Mouse (Mus musculus): Measurements from ENCODE around the gene Selp. TPM values are rescaled to one million over a fixed set of nuclear protein-coding genes. Genes with fewer than 3 reads are reported as not detected.

Gene Selp
- total RNA-seq, 2 experiments from 2014 or later, result 1.2 to 2.5 TPM

DNA sequence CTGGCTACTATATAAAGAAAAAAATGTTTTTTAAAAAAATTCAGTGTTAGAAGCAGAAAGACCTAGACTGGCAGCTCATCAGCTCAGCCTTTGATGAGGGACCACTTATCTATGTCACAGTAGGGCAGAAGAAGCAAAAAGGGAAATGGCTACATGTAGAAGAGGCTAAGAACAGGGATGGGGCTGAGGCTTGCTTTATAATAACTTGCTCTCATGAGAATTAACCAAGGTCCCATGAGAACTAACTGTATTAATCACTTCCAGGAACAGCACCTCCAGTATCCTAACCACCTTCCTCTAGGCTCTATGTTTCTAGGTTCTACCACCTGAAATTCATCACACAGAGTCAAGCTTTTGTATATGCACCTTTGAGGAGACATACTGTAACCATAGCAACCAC is 61.8 kb downstream of the Selp start:
- no peak for DNase-seq (ENCODE audit: low spot score in 2 of 2)

- DNase-seq (ENCODE audit: low spot score in 2 of 2), result no peak
These were observed 63.4 kb downstream of the Selp start for GRCm38 (mm10) chr1:164178429-164178828.

DNA sequence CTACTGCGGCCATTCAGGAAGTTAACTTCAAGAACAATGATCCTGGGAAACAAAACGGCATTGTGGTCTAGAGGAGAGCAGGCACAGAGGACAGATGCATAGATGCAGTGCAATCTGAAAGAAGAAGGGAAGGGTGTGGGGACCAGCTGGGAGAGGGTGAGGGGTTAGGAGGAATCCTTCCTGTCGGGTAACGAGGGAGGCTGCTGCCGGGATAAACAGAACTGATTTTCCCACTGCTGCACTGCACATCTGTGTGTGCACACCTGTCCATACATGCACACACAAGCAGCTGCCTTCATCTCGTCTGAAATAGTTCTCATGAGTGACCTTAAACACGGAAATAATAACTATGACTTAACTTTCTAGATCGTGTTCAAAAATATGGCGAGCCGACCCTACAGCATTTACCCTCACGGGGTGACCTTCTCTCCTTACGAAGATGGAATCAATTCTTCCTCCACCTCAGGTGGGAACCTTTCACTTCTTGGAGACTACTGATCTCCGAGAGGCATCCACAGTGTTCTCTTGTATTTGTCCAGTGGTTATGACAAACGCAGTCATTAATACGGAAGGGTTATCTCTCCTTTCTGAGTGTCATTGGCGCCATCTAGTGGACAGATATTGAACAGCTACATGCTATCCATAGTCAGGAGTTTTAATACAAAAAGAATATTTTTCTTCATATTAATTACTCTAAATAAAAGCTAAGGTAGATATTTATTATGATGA is 69.2 kb downstream of the Selp start:
- DNase-seq (ENCODE audit: low spot score in 2 of 2), result peak in 1 of 2 experiments; percentile 32

DNA sequence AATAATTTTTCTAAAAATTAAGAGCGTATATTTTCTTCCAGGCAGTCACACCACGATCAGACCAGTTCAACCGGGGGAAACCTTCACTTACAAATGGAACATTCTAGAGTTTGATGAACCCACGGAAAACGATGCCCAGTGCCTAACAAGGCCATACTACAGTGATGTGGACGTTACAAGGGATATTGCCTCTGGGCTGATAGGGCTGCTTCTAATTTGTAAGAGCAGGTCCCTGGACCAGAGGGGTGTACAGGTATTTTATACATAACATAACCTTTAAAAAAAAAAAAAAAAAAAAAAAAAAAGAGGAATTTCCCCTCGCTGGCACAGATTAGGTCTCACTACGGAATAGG is 69.8 kb downstream of the Selp start:
- no peak for DNase-seq (ENCODE audit: low spot score in 2 of 2)

GRCm38 (mm10) chr1:164185316-164185715 is 70.3 kb downstream of the Selp start:
- no peak for DNase-seq (ENCODE audit: low spot score in 2 of 2)

DNA sequence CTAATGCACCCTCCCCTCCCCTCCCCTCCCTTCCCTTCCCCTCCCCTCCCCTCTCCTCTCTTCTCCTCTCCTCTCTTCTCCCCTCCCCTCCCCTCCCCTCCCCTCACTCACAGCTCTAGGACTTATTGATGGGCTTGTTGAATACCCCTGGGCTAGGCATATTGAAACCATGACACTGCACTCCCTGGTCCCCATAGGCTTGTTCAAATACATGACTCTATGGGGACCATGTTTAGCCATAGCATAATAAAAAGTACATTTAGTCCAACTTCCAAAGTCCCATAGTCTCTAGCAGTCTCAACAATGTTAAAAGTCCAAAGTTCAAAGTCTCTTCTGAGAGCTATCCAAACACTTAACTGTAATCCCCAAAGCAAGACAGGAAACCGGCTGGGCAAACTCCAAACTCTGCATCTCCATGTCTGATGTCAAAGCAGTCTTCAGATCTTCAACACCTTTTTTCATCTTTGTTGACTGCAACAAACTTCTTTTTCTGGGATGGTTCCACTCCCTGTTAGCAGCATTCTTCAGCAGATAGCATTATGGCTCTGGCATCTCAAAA is 72.0 kb downstream of the Selp start:
- DNase-seq (ENCODE audit: low spot score in 2 of 2), result no peak

DNA sequence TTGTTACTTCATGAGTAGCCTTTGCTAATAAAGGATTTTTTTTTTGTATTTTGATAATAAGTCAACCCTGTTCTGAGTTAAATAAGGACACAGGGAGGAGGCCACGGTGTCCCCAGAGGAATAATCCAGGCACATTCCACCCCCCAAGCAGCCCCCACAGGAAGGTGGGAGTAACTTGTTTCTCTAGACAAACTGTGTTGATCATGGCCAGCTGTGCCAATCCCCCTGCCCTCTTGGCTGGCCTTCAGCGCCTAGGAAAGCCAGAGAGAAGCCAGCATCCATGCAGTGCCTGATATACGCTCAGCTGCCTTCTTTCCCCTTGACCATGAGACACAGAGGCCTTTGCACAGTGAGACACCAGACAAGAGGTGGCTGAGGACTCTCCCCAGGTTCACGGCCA is 84.5 kb downstream of the Selp start:
- DNase-seq (ENCODE audit: low spot score in 2 of 2), result no peak

Other genes with a start within 250 kb of the Selp start
- 10 to 100 TPM; 29.1 to 30.2 TPM for gene Scyl3, start 186.2 kb upstream of the Selp start, total RNA-seq (2021)
- 1 to 10 TPM; 7.0 to 7.8 TPM for gene BC055324, start 120.5 kb upstream of the Selp start, total RNA-seq (2021)
- gene Mettl18, start 120.4 kb upstream of the Selp start, total RNA-seq (2021), result 1 to 10 TPM; 5.9 to 6.6 TPM
- gene Sele, start 67.0 kb upstream of the Selp start, total RNA-seq (2021), result 1 to 10 TPM in 1 of 2 experiments, under 1 TPM in 1; 0.87 to 1.5 TPM
- 1 to 10 TPM; 1.1 to 1.7 TPM for gene Sell, start 53.3 kb upstream of the Selp start, total RNA-seq (2021)
- gene F5, start 36.6 kb downstream of the Selp start, total RNA-seq (2021), result 10 to 100 TPM in 1 of 2 experiments, 1 to 10 TPM in 1; 3.4 to 22.7 TPM
- 10 to 100 TPM; 19.5 to 22.2 TPM for gene Slc19a2, start 133.8 kb downstream of the Selp start, total RNA-seq (2021)
- 10 to 100 TPM; 11.0 to 14.1 TPM for gene Ccdc181, start 160.3 kb downstream of the Selp start, total RNA-seq (2021)
- 10 to 100 TPM; 23.3 to 24.5 TPM for gene Nme7, start 188.9 kb downstream of the Selp start, total RNA-seq (2021)
- 10 to 100 TPM; 28.9 to 29.7 TPM for gene Blzf1, start 192.2 kb downstream of the Selp start, total RNA-seq (2021)

Measured in adrenal gland, postnatal 4 days (tissue).